Mouse (Mus musculus): ENCODE measurements around the gene Cenpa. TPM values are rescaled to one million over a fixed set of nuclear protein-coding genes. Genes with fewer than 3 reads are reported as not detected.
A peak's percentile ranks its signal among the peaks of the same experiment; 100 is the strongest.
"Not testable (repeated sequence)": the region's sequence is repeated elsewhere in the genome, so short reads cannot be mapped to it uniquely, and the experiment has no call there.

Gene Cenpa
- polyA plus RNA-seq, 1 experiment from 2014 or later, result 128 TPM

- no peak overlapping the region for H3K9ac ChIP-seq (replicated peaks)
- H3K4me3 ChIP-seq, result no peak overlapping the region
- H3K36me3 ChIP-seq, result no peaks in the 10 kb centered on the region
- no peaks in the 10 kb centered on the region for H3K9me3 ChIP-seq
- no peak overlapping the region for H3K4me2 ChIP-seq (replicated peaks)
- H3K27ac ChIP-seq (replicated peaks), result no peak overlapping the region
- WGBS, result 83% methylated on average over 3 of the region's 3 CpGs
- H3K4me1 ChIP-seq, result no peaks in the 10 kb centered on the region
- no peak for ATAC-seq (replicated peaks)
- H3K27me3 ChIP-seq, result no peaks in the 10 kb centered on the region
These were observed 17.4 kb downstream of the Cenpa start for GRCm38 (mm10) chr5:30683993-30684392.

DNA sequence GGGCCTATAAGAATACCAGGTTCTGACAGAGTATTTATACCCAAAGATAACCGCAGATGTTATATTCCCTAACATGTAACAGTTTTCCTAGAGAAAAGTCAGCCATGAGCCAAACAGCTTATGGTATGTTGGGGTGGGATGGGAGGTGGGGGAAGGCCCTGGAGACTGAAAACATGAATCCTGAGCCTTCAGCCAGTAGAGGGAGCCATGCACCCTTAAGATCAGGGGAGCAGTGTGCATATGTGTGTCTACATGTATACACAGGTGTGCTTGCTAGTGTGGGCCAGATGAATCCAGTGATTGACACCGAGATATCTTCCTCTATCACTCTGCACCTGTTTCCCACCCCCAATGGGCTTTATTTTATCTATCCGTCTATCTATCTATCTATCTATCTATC lies 20.2 kb downstream of the Cenpa start:
- 71% methylated on average over 3 of the region's 3 CpGs for WGBS
- H3K4me1 ChIP-seq, result no peaks in the 10 kb centered on the region
- no peaks in the 10 kb centered on the region for H3K36me3 ChIP-seq
- no peaks in the 10 kb centered on the region for H3K9me3 ChIP-seq
- H3K4me3 ChIP-seq, result no peak overlapping the region
- H3K4me2 ChIP-seq (replicated peaks), result no peak overlapping the region
- no peaks in the 10 kb centered on the region for H3K27me3 ChIP-seq
- H3K27ac ChIP-seq (replicated peaks), result no peak overlapping the region
- no peak overlapping the region for H3K9ac ChIP-seq (replicated peaks)
- ATAC-seq (replicated peaks), result no peak

DNA sequence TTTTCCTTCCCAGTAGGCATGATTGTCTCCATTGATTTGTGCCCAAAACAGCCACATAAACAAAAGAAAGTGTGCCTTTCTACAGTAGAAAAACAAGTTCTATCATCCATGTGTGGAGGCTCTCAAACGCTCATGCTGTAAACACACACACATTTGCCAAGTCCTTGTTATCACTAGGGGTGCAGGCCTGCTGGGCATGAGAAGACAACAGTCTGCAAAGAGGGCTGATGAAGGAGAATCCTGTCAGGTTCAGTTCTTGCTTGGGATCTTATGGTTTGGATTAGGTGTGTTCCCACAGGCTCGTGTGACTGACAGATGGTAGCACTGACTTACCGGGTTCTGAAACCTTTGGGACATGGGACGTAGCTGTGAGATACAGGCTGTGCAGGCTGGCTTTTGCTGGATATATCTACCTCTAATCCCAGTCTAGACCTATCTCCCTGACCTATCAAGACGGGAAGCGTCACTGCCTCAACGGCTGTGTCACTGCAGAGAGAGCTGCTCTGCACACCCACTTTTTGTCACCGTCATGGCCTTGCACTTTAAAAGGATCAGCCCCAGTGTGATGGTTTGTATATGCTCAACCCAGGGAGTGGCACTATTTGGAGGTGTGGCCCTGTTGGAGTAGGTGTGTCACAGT lies 33.9 kb downstream of the Cenpa start:
- ATAC-seq (replicated peaks), result no peak
- no peaks in the 10 kb centered on the region for H3K9me3 ChIP-seq
- no peak overlapping the region for H3K27ac ChIP-seq (replicated peaks)
- H3K36me3 ChIP-seq, result no peaks in the 10 kb centered on the region
- no peaks in the 10 kb centered on the region for H3K27me3 ChIP-seq
- WGBS, result 85% methylated on average over 8 of the region's 8 CpGs
- no peak overlapping the region for H3K4me2 ChIP-seq (replicated peaks)
- no peak overlapping the region for H3K4me3 ChIP-seq
- H3K9ac ChIP-seq (replicated peaks), result no peak overlapping the region
- no peaks in the 10 kb centered on the region for H3K4me1 ChIP-seq

GRCm38 (mm10) chr5:30701373-30701772 lies 34.8 kb downstream of the Cenpa start:
- H3K9ac ChIP-seq (replicated peaks); H3K27ac ChIP-seq (replicated peaks); H3K4me2 ChIP-seq (replicated peaks); H3K4me1 ChIP-seq; H3K27me3 ChIP-seq; H3K36me3 ChIP-seq; ATAC-seq (replicated peaks); H3K9me3 ChIP-seq; H3K4me3 ChIP-seq: not testable (repeated sequence)
- 40% methylated on average over 4 of the region's 4 CpGs for WGBS

DNA sequence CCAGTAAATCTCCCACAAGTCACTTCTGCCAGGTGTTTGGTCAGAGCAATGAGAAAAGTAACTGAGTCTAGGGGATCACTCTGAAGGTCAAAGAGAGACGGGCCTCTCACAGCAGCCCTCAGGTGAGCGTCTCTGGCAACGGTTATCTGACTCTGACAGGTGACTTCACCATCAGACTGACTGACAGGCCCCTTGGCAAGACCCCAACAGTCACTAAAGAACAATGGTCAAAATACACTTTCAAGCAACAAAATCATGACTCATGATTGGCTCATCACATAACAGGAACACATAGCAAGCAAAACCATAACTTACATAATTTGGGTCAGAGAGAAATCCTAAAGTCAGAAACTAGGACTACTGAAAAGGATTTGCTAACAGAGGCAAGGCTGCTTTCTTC lies 35.3 kb downstream of the Cenpa start:
- 93% methylated on average over 3 of the region's 3 CpGs for WGBS

DNA sequence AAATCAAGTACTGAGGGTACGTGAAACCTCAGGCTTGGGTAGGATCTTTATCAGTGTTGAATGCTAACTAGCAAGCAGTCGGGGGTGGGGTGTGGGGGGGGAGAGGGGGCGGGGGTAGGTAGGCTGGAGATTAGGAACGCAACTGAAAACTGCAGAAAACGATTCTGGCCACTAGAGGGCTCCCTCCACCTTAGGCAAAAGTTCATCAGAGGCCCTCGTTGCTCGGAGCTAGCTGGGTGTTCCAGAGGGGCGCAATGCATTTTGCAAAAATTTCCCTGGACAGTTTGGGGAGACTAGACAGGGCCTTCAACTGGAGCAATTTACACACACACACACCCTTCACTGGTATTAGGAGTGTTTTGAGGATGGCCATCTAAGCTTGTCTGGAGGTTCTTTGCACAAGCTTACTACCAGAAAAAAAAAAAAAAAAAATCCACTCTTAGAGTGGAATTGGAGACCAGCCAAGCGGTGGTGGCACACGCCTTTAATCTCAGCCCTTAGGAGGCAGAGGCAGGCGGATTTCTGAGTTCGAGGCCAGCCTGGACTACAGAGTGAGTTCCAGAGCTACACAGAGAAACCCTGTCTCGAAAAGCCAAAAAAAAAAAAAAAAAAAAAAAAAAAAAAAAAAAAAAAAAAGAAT lies 43.3 kb downstream of the Cenpa start:
- no peaks in the 10 kb centered on the region for H3K27me3 ChIP-seq
- H3K9ac ChIP-seq (replicated peaks), result no peak overlapping the region
- H3K4me3 ChIP-seq, result no peak overlapping the region
- no peak overlapping the region for H3K4me2 ChIP-seq (replicated peaks)
- no peaks in the 10 kb centered on the region for H3K9me3 ChIP-seq
- 8% methylated on average over 13 of the region's 13 CpGs for WGBS
- no peak for ATAC-seq (replicated peaks)
- no peaks in the 10 kb centered on the region for H3K36me3 ChIP-seq
- peaks cover 19% of the 10 kb centered on the region for H3K4me1 ChIP-seq
- peak overlapping the region; percentile 97; the same call in 1 of the 2 replicates for H3K27ac ChIP-seq (replicated peaks)

More for the DNA sequence above, 35.3 kb downstream of the Cenpa start:
- no peaks in the 10 kb centered on the region for H3K9me3 ChIP-seq
- no peaks in the 10 kb centered on the region for H3K4me1 ChIP-seq
- no peak overlapping the region for H3K9ac ChIP-seq (replicated peaks)
- no peak overlapping the region for H3K4me2 ChIP-seq (replicated peaks)
- H3K36me3 ChIP-seq, result no peaks in the 10 kb centered on the region
- H3K4me3 ChIP-seq, result no peak overlapping the region
- ATAC-seq (replicated peaks), result no peak
- no peaks in the 10 kb centered on the region for H3K27me3 ChIP-seq
- no peak overlapping the region for H3K27ac ChIP-seq (replicated peaks)

- H3K4me2 ChIP-seq (replicated peaks), result peak overlapping the region; percentile 82
- H3K4me1 ChIP-seq, result peaks cover 25% of the 10 kb centered on the region
- peak overlapping the region; percentile 89 for H3K4me3 ChIP-seq
- no peaks in the 10 kb centered on the region for H3K27me3 ChIP-seq
- peak overlapping the region; percentile 97 for H3K27ac ChIP-seq (replicated peaks)
- H3K9me3 ChIP-seq, result no peaks in the 10 kb centered on the region
- H3K36me3 ChIP-seq, result no peaks in the 10 kb centered on the region
- ATAC-seq (replicated peaks), result no peak
- H3K9ac ChIP-seq (replicated peaks), result peak overlapping the region; percentile 79
- 30% methylated on average over 8 of the region's 8 CpGs for WGBS
These were observed 43.9 kb downstream of the Cenpa start for GRCm38 (mm10) chr5:30710486-30710885.

DNA sequence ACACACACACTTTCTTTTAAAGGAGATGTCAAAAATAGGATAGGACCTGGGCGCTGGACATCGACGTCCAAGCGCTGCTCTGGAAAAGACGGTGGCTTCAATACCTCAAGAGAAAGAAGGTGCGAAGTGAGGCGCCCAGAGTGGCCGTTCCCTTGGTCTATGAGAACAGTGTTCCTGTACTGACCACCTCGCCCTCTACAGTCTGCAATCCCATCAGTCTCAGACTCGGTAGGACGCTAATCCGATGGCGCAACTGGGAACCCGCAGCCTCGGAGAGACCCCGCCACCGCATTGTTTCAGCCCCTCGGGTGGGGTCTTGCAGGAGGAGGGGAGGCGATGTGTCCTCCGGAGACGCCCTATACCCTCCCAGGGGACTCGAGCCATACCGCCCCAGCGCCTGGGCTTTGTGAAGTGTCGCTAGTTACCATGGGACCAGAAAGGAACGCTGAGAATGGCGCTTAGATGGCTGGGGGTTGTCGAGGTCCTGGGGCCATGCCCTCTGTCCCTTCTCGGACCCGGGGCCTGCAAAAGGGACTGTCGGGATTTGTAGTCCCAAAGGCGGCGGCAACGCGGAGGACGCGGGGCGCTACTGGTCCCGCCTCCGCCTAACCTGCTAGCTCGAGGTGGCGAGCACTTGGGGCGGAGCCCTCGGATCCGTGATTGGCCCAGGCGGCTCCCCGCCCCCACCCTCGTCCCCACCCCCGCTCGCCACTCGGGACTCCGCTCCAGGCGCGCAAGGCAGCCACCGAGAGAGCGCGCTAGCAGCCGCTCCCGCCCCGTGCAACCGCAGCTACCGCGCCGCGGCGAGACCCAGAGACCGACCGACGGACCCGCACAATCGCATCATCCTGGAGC lies 44.8 kb downstream of the Cenpa start, which contains the start of gene Dpysl5:
TSS of gene Dpysl5 (plus strand) at position 418 of the 855 bp plus-strand sequence.
- ATAC-seq (replicated peaks), result peak; percentile 92
- Histone ChIP-seq H3K4me2 (replicated peaks) (peak within 1 kb of the TSS; percentile 82), H3K9ac (replicated peaks) (peak within 1 kb of the TSS; percentile 79), H3K4me1 (peaks cover 34% of the 10 kb centered on the region), H3K36me3 (no peaks in the 10 kb centered on the region), H3K4me3 (peak within 1 kb of the TSS; percentile 89), H3K9me3 (no peaks in the 10 kb centered on the region), H3K27ac (replicated peaks) (peak within 1 kb of the TSS; percentile 97), H3K27me3 (no peaks in the 10 kb centered on the region)
- under 1% methylated on average over 71 of the region's 71 CpGs for WGBS

GRCm38 (mm10) chr5:30712002-30712390 lies 45.4 kb downstream of the Cenpa start:
- Histone ChIP-seq H3K4me1 (peaks cover 38% of the 10 kb centered on the region), H3K27ac (replicated peaks) (peak overlapping the region; percentile 97), H3K4me3 (peak overlapping the region; percentile 89), H3K36me3 (no peaks in the 10 kb centered on the region; the same call in 1 of the 2 replicates), H3K9me3 (no peaks in the 10 kb centered on the region), H3K27me3 (no peaks in the 10 kb centered on the region), H3K9ac (replicated peaks) (peak overlapping the region; percentile 79), H3K4me2 (replicated peaks) (peak overlapping the region; percentile 82)
- WGBS, result under 1% methylated on average over 14 of the region's 14 CpGs
- peak; percentile 7; the same call in 1 of the 2 replicates for ATAC-seq (replicated peaks)

DNA sequence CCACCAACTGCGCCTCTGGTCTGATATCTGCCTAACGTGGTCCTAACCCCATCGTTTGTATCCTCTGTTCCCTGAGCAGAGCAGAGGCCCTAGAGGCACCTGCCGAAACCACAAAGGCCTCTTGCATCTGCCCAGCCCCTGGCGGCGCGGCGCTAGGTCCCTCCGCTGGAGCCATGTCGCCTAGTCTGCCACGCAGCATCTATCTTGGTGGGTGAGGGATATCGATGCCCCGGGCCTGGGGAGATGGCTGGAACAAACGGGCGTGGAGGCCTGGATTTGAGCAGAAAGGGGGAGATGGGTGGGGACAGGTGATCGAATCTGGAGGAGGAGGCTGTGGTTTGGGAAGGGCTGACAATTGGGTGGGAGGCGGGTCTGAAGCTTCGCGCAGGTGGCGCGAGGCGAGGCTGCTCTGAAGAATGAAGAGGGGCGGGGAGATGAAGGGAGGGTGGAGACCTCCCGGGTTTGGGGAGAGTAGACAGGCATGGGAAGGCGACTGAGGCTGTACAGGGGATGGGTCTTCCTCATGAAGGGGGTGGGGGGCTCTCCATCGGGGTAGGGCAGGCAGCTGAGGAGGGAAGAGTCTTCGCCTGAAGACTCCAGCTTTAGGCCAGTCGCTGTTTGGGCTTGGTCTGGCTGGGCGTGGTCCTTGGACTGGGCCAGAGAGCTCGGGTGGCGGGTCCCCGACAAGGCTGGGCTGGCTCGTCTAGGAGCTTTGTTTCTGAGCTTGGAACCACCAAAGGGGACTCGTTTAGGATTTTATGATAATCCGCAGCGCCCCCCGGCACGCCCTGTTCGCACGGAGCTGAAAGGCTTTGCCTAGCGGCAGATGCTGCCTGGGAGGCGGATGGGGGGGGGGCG lies 46.1 kb downstream of the Cenpa start:
- Histone ChIP-seq H3K4me2 (replicated peaks) (peak overlapping the region; percentile 82), H3K9me3 (no peaks in the 10 kb centered on the region), H3K36me3 (no peaks in the 10 kb centered on the region; the same call in 1 of the 2 replicates), H3K27me3 (no peaks in the 10 kb centered on the region), H3K4me3 (peak overlapping the region; percentile 89), H3K4me1 (peaks cover 44% of the 10 kb centered on the region), H3K27ac (replicated peaks) (peak overlapping the region; percentile 97), H3K9ac (replicated peaks) (peak overlapping the region; percentile 79)
- WGBS, result under 1% methylated on average over 43 of the region's 43 CpGs
- peak; percentile 62 for ATAC-seq (replicated peaks)

DNA sequence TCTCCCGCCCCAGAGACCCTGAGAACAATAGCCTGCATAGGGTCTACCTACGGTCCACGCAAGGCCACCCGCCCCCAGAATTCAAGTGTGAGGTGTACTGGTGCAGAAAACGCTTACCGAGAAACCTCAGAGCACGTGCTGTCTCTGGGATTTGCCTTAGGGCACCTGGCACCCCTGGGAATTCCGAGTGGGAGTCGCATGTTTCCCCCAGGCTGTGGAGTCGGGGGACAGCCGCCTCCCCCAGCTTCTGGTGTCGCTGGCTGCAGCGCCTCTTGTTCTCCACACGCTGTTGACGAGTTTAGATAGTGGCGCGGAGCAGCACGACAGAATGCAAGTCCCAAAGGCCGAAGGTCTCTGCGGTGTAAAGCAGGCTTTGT lies 46.7 kb downstream of the Cenpa start:
- WGBS, result under 1% methylated on average over 20 of the region's 20 CpGs
- Histone ChIP-seq H3K27ac (replicated peaks) (peak overlapping the region; percentile 97), H3K4me3 (peak overlapping the region; percentile 89), H3K27me3 (no peaks in the 10 kb centered on the region), H3K9ac (replicated peaks) (peak overlapping the region; percentile 79), H3K4me2 (replicated peaks) (peak overlapping the region; percentile 82), H3K4me1 (peaks cover 50% of the 10 kb centered on the region), H3K9me3 (no peaks in the 10 kb centered on the region), H3K36me3 (no peaks in the 10 kb centered on the region; the same call in 1 of the 2 replicates)
- 0 out of 2 replicates have a peak, but pooled peaks have one; percentile 3 for ATAC-seq (replicated peaks)

Data from forebrain, embryonic 15.5 days (tissue).